Mouse (Mus musculus): ENCODE data around the gene Gm3233. TPM values are rescaled to one million over a fixed set of nuclear protein-coding genes. Genes with fewer than 3 reads are reported as not detected.
"Not testable (repeated sequence)": the region's sequence is repeated elsewhere in the genome, so short reads cannot be mapped to it uniquely, and the experiment has no call there.

Gene Gm3233
- not detected in 2 replicates for polyA plus RNA-seq (2015; fragmentation: Nextera tagmentation; extraction: Ambion mirVana)

GRCm38 (mm10) chr10:77759582-77759981, at the start of gene Gm3233:
Gene Gm3233 (minus strand): TSS chr10:77759682.
- not testable (repeated sequence) for H3K27me3 ChIP-seq (replicated peaks; ENCODE audit: insufficient read depth, low read length); H3K4me2 ChIP-seq (replicated peaks; ENCODE audit: low read depth, low read length); H3K9ac ChIP-seq (replicated peaks; ENCODE audit: low read depth); DNase-seq (ENCODE audit: low spot score); H3K4me1 ChIP-seq (ENCODE audit: insufficient read depth, low read depth, low read length); H3K27ac ChIP-seq (ENCODE audit: low read length); H3K9me3 ChIP-seq (ENCODE audit: low read length); H3K4me3 ChIP-seq (ENCODE audit: low read depth, low read length); H3K36me3 ChIP-seq (ENCODE audit: insufficient read depth, low read length); ATAC-seq
- no CpG with 5 or more reads among the region's 1 CpGs for WGBS

- 37% methylated on average over 3 of the region's 3 CpGs for WGBS
- Histone ChIP-seq H3K9ac (replicated peaks; ENCODE audit: low read depth) (no peak overlapping the region), H3K9me3 (ENCODE audit: low read length) (no peaks in the 10 kb centered on the region)
Observed at GRCm38 (mm10) chr10:77804095-77804494, 44.6 kb upstream of the Gm3233 start.

GRCm38 (mm10) chr10:77798921-77799508, 39.5 kb upstream of the Gm3233 start, which contains the start of gene Gm19668:
Gene Gm19668 (minus strand): TSS chr10:77799133.
- no peaks in the 10 kb centered on the region for H3K27me3 ChIP-seq (replicated peaks; ENCODE audit: insufficient read depth, low read length)
- no peaks in the 10 kb centered on the region for H3K36me3 ChIP-seq (ENCODE audit: insufficient read depth, low read length)
- WGBS = 59% methylated on average over 8 of the region's 8 CpGs
- H3K9me3 ChIP-seq (ENCODE audit: low read length) = no peaks in the 10 kb centered on the region
- H3K4me1 ChIP-seq (ENCODE audit: insufficient read depth, low read depth, low read length) = no peaks in the 10 kb centered on the region; the same call in 1 of the 2 replicates
- no peak for ATAC-seq
- no peak within 1 kb of the TSS for H3K4me2 ChIP-seq (replicated peaks; ENCODE audit: low read depth, low read length)
- DNase-seq (ENCODE audit: low spot score) = no peak
- no peak for TF ChIP-seq EP300 (IDR thresholded peaks at IDR 0.05)
- TF ChIP-seq CTCF (IDR thresholded peaks at IDR 0.05) = no peak
- H3K4me3 ChIP-seq (ENCODE audit: low read depth, low read length) = no peak within 1 kb of the TSS
- H3K27ac ChIP-seq (ENCODE audit: low read length) = no peak within 1 kb of the TSS
- H3K9ac ChIP-seq (replicated peaks; ENCODE audit: low read depth) = no peak within 1 kb of the TSS

More at GRCm38 (mm10) chr10:77804095-77804494, 44.6 kb upstream of the Gm3233 start:
- Histone ChIP-seq H3K27me3 (replicated peaks; ENCODE audit: insufficient read depth, low read length) (no peaks in the 10 kb centered on the region), H3K4me1 (ENCODE audit: insufficient read depth, low read depth, low read length) (no peaks in the 10 kb centered on the region), H3K4me2 (replicated peaks; ENCODE audit: low read depth, low read length) (no peak overlapping the region), H3K27ac (ENCODE audit: low read length) (no peak overlapping the region), H3K36me3 (ENCODE audit: insufficient read depth, low read length) (no peaks in the 10 kb centered on the region), H3K4me3 (ENCODE audit: low read depth, low read length) (no peak overlapping the region)
- ATAC-seq = 0 out of 2 replicates have a peak, but pooled peaks have one; percentile 28
- no peak for DNase-seq (ENCODE audit: low spot score)
- TF ChIP-seq EP300 (IDR thresholded peaks at IDR 0.05) = no peak
- TF ChIP-seq CTCF (IDR thresholded peaks at IDR 0.05) = no peak

DNA sequence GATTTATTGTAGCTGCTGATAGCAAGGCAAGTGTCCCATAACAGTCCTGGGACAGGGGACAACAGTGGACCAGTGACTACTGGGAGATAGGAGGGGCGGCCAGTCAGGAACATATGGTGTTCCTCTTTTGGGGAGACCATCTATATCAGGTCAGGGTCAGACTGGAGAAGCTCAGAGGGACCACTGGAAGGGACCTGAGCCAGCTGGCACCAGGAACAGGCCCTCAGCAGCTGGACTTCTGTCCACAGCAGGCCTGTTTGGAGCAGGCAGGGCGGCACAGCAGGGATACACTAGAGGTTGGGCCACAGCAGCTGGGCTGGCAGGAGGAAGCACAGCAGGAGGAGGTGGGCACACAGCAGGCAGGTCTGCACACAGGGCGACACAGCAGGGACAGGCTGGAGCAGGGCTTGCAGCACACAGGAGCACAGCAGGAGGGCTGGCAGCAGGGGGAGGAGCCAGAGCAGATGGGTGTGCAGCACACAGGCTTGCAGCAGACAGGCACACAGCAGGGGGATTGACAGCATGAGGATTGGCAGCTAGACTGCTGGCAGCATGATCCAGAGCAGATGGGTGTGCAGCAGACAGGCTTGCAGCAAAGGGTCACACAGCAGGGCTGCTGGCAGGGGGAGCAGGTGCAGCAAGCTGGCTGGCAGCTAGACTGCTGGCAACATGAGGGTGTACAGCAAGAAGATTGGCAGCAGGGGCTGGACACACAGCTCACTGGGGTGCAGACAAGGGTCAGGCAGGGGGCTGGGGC, 38.9 kb upstream of the Gm3233 start:
- H3K27me3 ChIP-seq (replicated peaks; ENCODE audit: insufficient read depth, low read length); H3K4me1 ChIP-seq (ENCODE audit: insufficient read depth, low read depth, low read length); H3K4me2 ChIP-seq (replicated peaks; ENCODE audit: low read depth, low read length); H3K36me3 ChIP-seq (ENCODE audit: insufficient read depth, low read length); H3K27ac ChIP-seq (ENCODE audit: low read length); H3K4me3 ChIP-seq (ENCODE audit: low read depth, low read length); ATAC-seq; H3K9ac ChIP-seq (replicated peaks; ENCODE audit: low read depth); DNase-seq (ENCODE audit: low spot score); H3K9me3 ChIP-seq (ENCODE audit: low read length): not testable (repeated sequence)
- 38% methylated on average over 3 of the region's 3 CpGs for WGBS

GRCm38 (mm10) chr10:77797677-77798076, 38.2 kb upstream of the Gm3233 start:
- Histone ChIP-seq H3K4me3 (ENCODE audit: low read depth, low read length) (no peak overlapping the region), H3K27me3 (replicated peaks; ENCODE audit: insufficient read depth, low read length) (no peaks in the 10 kb centered on the region), H3K27ac (ENCODE audit: low read length) (no peak overlapping the region), H3K36me3 (ENCODE audit: insufficient read depth, low read length) (no peaks in the 10 kb centered on the region), H3K9me3 (ENCODE audit: low read length) (no peaks in the 10 kb centered on the region), H3K4me2 (replicated peaks; ENCODE audit: low read depth, low read length) (no peak overlapping the region), H3K9ac (replicated peaks; ENCODE audit: low read depth) (no peak overlapping the region), H3K4me1 (ENCODE audit: insufficient read depth, low read depth, low read length) (no peaks in the 10 kb centered on the region; the same call in 1 of the 2 replicates)
- 6% methylated on average over 3 of the region's 3 CpGs for WGBS
- ATAC-seq (no peak), DNase-seq (ENCODE audit: low spot score) (peak; percentile 6)
- TF ChIP-seq EP300 (IDR thresholded peaks at IDR 0.05) = no peak
- no peak for TF ChIP-seq CTCF (IDR thresholded peaks at IDR 0.05)

- no peak for ATAC-seq
- WGBS = 45% methylated on average over 2 of the region's 2 CpGs
- H3K27ac ChIP-seq (ENCODE audit: low read length) = no peak within 1 kb of the TSS
- no peaks in the 10 kb centered on the region for H3K9me3 ChIP-seq (ENCODE audit: low read length)
- no peak within 1 kb of the TSS for H3K4me3 ChIP-seq (ENCODE audit: low read depth, low read length)
- no peak within 1 kb of the TSS for H3K4me2 ChIP-seq (replicated peaks; ENCODE audit: low read depth, low read length)
- no peaks in the 10 kb centered on the region for H3K36me3 ChIP-seq (ENCODE audit: insufficient read depth, low read length)
- TF ChIP-seq EP300 (IDR thresholded peaks at IDR 0.05) (no peak), CTCF (IDR thresholded peaks at IDR 0.05) (no peak)
- no peak within 1 kb of the TSS for H3K9ac ChIP-seq (replicated peaks; ENCODE audit: low read depth)
- H3K4me1 ChIP-seq (ENCODE audit: insufficient read depth, low read depth, low read length) = no peaks in the 10 kb centered on the region; the same call in 1 of the 2 replicates
- no peak for DNase-seq (ENCODE audit: low spot score)
- H3K27me3 ChIP-seq (replicated peaks; ENCODE audit: insufficient read depth, low read length) = no peaks in the 10 kb centered on the region
Observed at GRCm38 (mm10) chr10:77794976-77795375, 35.5 kb upstream of the Gm3233 start, which contains the start of gene Gm9639. Gene Gm9639 (minus strand): TSS chr10:77795076.
